Mouse (Mus musculus) small intestine, adult 2 months (tissue): ENCODE measurements around the gene Krt35. TPM values are rescaled to one million over a fixed set of nuclear protein-coding genes. Genes with fewer than 3 reads are reported as not detected.
A peak's percentile ranks its signal among the peaks of the same experiment; 100 is the strongest.

ENCODE experiments used
- H3K27ac ChIP-seq: fragments of 200-500 bp; 2 replicates; pipeline ENCODE4 v1.5.1; 2012; ENCODE audit warnings: low read depth, low read length, control low read depth, inconsistent platforms; ENCODE audit not compliant: insufficient read depth
- H3K27me3 ChIP-seq: fragments of 200-500 bp; 2 replicates; pipeline ENCODE4 v1.6.1; 2012; ENCODE audit warnings: mild to moderate bottlenecking, moderate library complexity, low read length, inconsistent platforms; ENCODE audit not compliant: control insufficient read depth, insufficient read depth
- H3K36me3 ChIP-seq: fragments of 200-500 bp; 2 replicates; pipeline ENCODE4 v1.6.1; 2012; ENCODE audit warnings: mild to moderate bottlenecking, low read length, control low read depth, inconsistent platforms; ENCODE audit not compliant: control insufficient read depth, insufficient read depth
- H3K4me1 ChIP-seq: fragments of 200-500 bp; 2 replicates; pipeline ENCODE4 v1.6.1; 2012; ENCODE audit warnings: low read length, inconsistent platforms, mixed read lengths; ENCODE audit not compliant: control insufficient read depth, insufficient read depth, insufficient read length
- H3K4me3 ChIP-seq: fragments of 200-500 bp; 2 replicates; pipeline ENCODE4 v1.5.1; 2012; ENCODE audit warnings: low read depth, mild to moderate bottlenecking, control low read depth, inconsistent platforms, low read length, moderate library complexity
- CTCF ChIP-seq: fragments of 200-500 bp; IDR thresholded peaks from 2 replicates; pipeline ENCODE4 v1.5.1; 2012; ENCODE audit warnings: low read depth, mild to moderate bottlenecking, control low read depth, inconsistent platforms, low read length, moderate library complexity, mixed read lengths; ENCODE audit not compliant: insufficient replicate concordance, insufficient read length; ENCODE audit errors: extremely low read depth
- POLR2A ChIP-seq: fragments of 200-500 bp; IDR thresholded peaks from 2 replicates; pipeline ENCODE4 v1.6.1; 2012; ENCODE audit warnings: low read depth, mild to moderate bottlenecking, control low read depth, inconsistent platforms, low read length, moderate library complexity
- WGBS: fragments of 180-500 bp; shearing (Covaris S2); methylation state at CpG from one replicate; pipeline ENCODE4 v1.1.7; 2018; 5-methylcytosine and 5-hydroxymethylcytosine counted together
- polyA plus RNA-seq: library from polyadenylated mRNA; depleted of rRNA; stranded (reverse); fragments of >200 nt; gene quantifications from 2 replicates; pipeline ENCODE4 v1.2.3, GENCODE M21; 2012; rRNA removed

Gene Krt35
- not detected in 2 replicates for polyA plus RNA-seq

GRCm38 (mm10) chr11:100096141-100096540 lies at the start of gene Krt35:
Krt35 (minus strand) TSS chr11:100096241.
- WGBS = 87% methylated on average over 9 of the region's 9 CpGs
- H3K27me3 ChIP-seq = no peaks in the 10 kb centered on the region
- H3K4me3 ChIP-seq = no peak within 1 kb of the TSS
- H3K27ac ChIP-seq = no peak within 1 kb of the TSS
- H3K4me1 ChIP-seq = peaks cover 2% of the 10 kb centered on the region; the same call in 1 of the 2 replicates
- TF ChIP-seq CTCF = no peak
- TF ChIP-seq POLR2A = no peak
- no peaks in the 10 kb centered on the region for H3K36me3 ChIP-seq

DNA sequence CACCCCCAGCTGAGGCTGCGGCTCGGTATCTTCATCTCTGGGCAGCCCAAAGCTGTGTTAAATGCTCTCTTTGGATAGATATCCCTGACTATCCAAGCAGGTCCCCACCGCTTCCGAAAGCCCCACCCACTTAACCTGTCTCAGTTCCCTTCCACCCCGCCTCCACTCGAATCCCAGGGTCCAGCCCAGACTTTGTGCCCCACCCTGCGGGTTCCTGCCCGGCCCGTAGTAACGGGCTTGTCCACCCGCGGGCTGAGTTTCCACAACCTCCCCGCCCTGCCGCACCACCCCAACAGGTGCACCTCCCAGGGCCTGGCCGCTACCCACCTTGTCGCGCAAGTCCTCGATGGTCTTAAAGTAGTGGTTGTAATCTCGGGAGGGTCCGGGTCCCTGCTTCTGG lies 49.1 kb upstream of the Krt35 start:
- Histone ChIP-seq H3K27ac (peak overlapping the region; percentile 100), H3K4me3 (peak overlapping the region; percentile 95), H3K27me3 (no peaks in the 10 kb centered on the region), H3K4me1 (peaks cover 34% of the 10 kb centered on the region), H3K36me3 (peaks cover 36% of the 10 kb centered on the region)
- WGBS = under 1% methylated on average over 20 of the region's 20 CpGs
- TF ChIP-seq CTCF = no peak
- no peak for TF ChIP-seq POLR2A

DNA sequence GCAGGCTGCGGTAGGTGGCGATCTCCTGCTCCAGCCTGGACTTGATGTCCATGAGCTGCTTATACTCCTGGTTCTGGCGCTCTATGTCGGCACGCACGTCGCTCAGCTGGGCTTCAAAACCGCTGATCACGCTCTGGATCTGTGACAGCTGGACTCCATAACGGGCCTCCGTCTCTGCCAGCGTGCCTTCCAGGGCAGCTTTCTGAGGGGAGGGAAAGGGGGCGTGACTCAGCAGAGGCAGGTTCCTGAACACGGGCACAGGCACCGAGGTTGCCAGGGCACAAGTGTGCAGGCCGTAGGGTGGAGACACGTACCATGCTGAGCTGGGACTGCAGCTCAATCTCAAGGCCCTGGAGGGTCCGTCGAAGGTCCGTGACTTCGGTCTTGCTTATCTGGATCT lies 44.9 kb upstream of the Krt35 start:
- H3K27ac ChIP-seq = peak overlapping the region; percentile 90
- TF ChIP-seq POLR2A = no peak
- TF ChIP-seq CTCF = no peak
- no peaks in the 10 kb centered on the region for H3K27me3 ChIP-seq
- 29% methylated on average over 21 of the region's 21 CpGs for WGBS
- H3K4me1 ChIP-seq = peaks cover 36% of the 10 kb centered on the region
- H3K36me3 ChIP-seq = peaks cover 42% of the 10 kb centered on the region
- peak overlapping the region; percentile 55 for H3K4me3 ChIP-seq

DNA sequence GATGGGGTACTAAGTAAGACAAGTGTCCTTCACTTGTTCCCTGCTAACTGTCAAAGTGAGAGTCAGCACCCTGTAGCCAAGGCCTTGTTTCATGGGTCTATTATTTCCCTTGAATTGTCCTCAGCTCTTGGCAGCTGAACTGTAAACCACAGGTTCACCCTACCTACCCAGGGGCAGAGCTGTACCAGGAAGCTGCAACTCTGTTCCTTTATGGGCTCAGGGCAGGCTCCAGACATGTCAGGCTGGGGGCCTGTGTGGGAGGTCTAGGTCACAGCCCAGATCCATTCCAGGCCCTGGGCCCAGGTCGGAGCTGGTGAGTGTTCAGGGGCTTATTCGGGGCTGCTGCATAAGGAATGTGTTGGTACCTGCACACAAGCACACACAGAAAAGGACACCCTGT lies 43.4 kb upstream of the Krt35 start:
- Histone ChIP-seq H3K36me3 (peaks cover 40% of the 10 kb centered on the region), H3K4me1 (peaks cover 36% of the 10 kb centered on the region), H3K4me3 (no peak overlapping the region), H3K27ac (peak overlapping the region; percentile 90), H3K27me3 (no peaks in the 10 kb centered on the region)
- no peak for TF ChIP-seq POLR2A
- TF ChIP-seq CTCF = no peak
- WGBS = 16% methylated on average over 2 of the region's 2 CpGs

GRCm38 (mm10) chr11:100138809-100139208 lies 42.8 kb upstream of the Krt35 start:
- Histone ChIP-seq H3K36me3 (peaks cover 34% of the 10 kb centered on the region), H3K27me3 (no peaks in the 10 kb centered on the region), H3K4me3 (no peak overlapping the region), H3K4me1 (peaks cover 36% of the 10 kb centered on the region), H3K27ac (peak overlapping the region; percentile 90)
- WGBS = 32% methylated on average over 7 of the region's 7 CpGs
- TF ChIP-seq CTCF = no peak
- 0 out of 2 replicates have a peak, but pooled peaks have one; percentile 30 for TF ChIP-seq POLR2A

GRCm38 (mm10) chr11:100137693-100138092 lies 41.7 kb upstream of the Krt35 start:
- Histone ChIP-seq H3K27ac (peak overlapping the region; percentile 77), H3K4me1 (peaks cover 36% of the 10 kb centered on the region), H3K36me3 (peaks cover 31% of the 10 kb centered on the region), H3K27me3 (no peaks in the 10 kb centered on the region), H3K4me3 (no peak overlapping the region)
- WGBS = 14% methylated on average over 5 of the region's 5 CpGs
- TF ChIP-seq CTCF (no peak), POLR2A (0 out of 2 replicates have a peak, but pooled peaks have one; percentile 15)

- WGBS = 18% methylated on average over 5 of the region's 5 CpGs
Measured at GRCm38 (mm10) chr11:100136559-100136958, 40.5 kb upstream of the Krt35 start.

More at GRCm38 (mm10) chr11:100136559-100136958, 40.5 kb upstream of the Krt35 start:
- Histone ChIP-seq H3K4me1 (peaks cover 35% of the 10 kb centered on the region), H3K36me3 (peaks cover 20% of the 10 kb centered on the region), H3K4me3 (peak overlapping the region; percentile 12; the same call in 1 of the 2 replicates), H3K27me3 (no peaks in the 10 kb centered on the region), H3K27ac (no peak overlapping the region)
- TF ChIP-seq CTCF (no peak), POLR2A (no peak)
